Comparison of ENCODE assay signal across 32 mouse cellular contexts in genomic region chr11:113674595-113674994, GRCm38 (mm10). TPM values are rescaled to one million over a fixed set of nuclear protein-coding genes. Genes with fewer than 3 reads are reported as not detected.
"Had no signal": no experiment of that assay in that cellular context is flagged by ENCODE, and none has a peak within 500 bp of the region (broad histone marks: within the 10 kb centered on the region; RNA-seq: fewer than 3 reads in every experiment).

No protein-coding gene starts in this region.

- H3K4me1 ChIP-seq: intestine, embryonic 15.5 days; limb, embryonic 10.5 days had no signal

- H3K27ac ChIP-seq: hindbrain, embryonic 10.5 days; hindbrain, embryonic 12.5 days; hindbrain, embryonic 14.5 days; intestine, embryonic 15.5 days; kidney, postnatal 0 days; left cerebral cortex, adult 2 months; limb, embryonic 10.5 days; limb, embryonic 12.5 days; liver, embryonic 13.5 days; liver, embryonic 15.5 days had no signal

- ATAC-seq: hindbrain, embryonic 16.5 days; inflammation-experienced regulatory T-cells, adult 6 months; intestine, embryonic 15.5 days; intestine, postnatal 0 days; liver, postnatal 0 days had no signal

- H3K4me3 ChIP-seq: hindbrain, embryonic 10.5 days; hindbrain, embryonic 12.5 days; intestine, embryonic 15.5 days; layer of hippocampus, adult 2 months; left cerebral cortex, adult 2 months; limb, embryonic 10.5 days; limb, embryonic 12.5 days; liver, embryonic 13.5 days; liver, embryonic 15.5 days had no signal

- DNase-seq: gastrocnemius, postnatal 14 days; heart, adult 18-20 months; heart, postnatal 10 days; kidney, adult 18-20 months; kidney, adult 8-10 months; kidney, postnatal 25 days; kidney, postnatal 4 days; liver; liver, embryonic 13.5 days; liver, postnatal 0 days; lung, adult 2 months had no signal

- H3K9me3 ChIP-seq: hindbrain, embryonic 10.5 days; hindbrain, embryonic 12.5 days; intestine, embryonic 15.5 days; limb, embryonic 10.5 days; limb, embryonic 12.5 days; liver, embryonic 13.5 days; liver, embryonic 15.5 days had no signal

- H3K27me3 ChIP-seq: hindbrain, embryonic 12.5 days; intestine, embryonic 15.5 days; limb, embryonic 12.5 days; liver, embryonic 13.5 days; liver, embryonic 15.5 days had no signal

- H3K9ac ChIP-seq: hindbrain, embryonic 12.5 days; hindbrain, embryonic 14.5 days; intestine, embryonic 15.5 days; limb, embryonic 12.5 days; liver, embryonic 13.5 days; liver, embryonic 15.5 days; liver, postnatal 0 days had no signal

- H3K4me2 ChIP-seq: heart, embryonic 11.5 days; hindbrain, embryonic 12.5 days; hindbrain, embryonic 14.5 days; intestine, embryonic 15.5 days; limb, embryonic 12.5 days; liver, embryonic 11.5 days; liver, embryonic 13.5 days; liver, embryonic 15.5 days had no signal

RNA-seq across cellular contexts. Expression of gene Cpsf4l, which starts 35.2 kb away (rescaled TPM):
- total RNA-seq: gastrocnemius, adult 8-10 months; gastrocnemius, postnatal 14 days; gastrocnemius, postnatal 4 days; granulocyte monocyte progenitor cell, adult 5-6 weeks; heart, adult 18-20 months; heart, postnatal 10 days; heart, postnatal 25 days; layer of hippocampus, adult 2 months; layer of hippocampus, postnatal 10 days; left cerebral cortex, adult 2 months; left cerebral cortex, postnatal 36 days had no signal
- polyA plus RNA-seq: inflammation-experienced regulatory T-cells, adult 6 months; intestine, embryonic 15.5 days; intestine, postnatal 0 days; liver, embryonic 13.5 days; liver, embryonic 15.5 days; lung, adult 2 months had no signal
